Mouse (Mus musculus) midbrain, embryonic 16.5 days (tissue): ENCODE measurements around the gene Snx3. TPM values are rescaled to one million over a fixed set of nuclear protein-coding genes. Genes with fewer than 3 reads are reported as not detected.

ENCODE experiments used
- ATAC-seq: fragments of 200-750 bp; cut with Nextera tagmentation; 2 replicates; pipeline ENCODE4 v1.8.0; 2017; ENCODE audit warnings: moderate TSS enrichment
- H3K27ac ChIP-seq: fragments of 300-500 bp; sonication (generic); 2 replicates; pipeline ENCODE4 v1.5.1; 2014; ENCODE audit warnings: mild to moderate bottlenecking, low read length, mixed read lengths
- H3K27me3 ChIP-seq: fragments of 300-500 bp; sonication (generic); 2 replicates; pipeline ENCODE4 v1.6.1; 2014; ENCODE audit warnings: low read depth, low read length, mixed read lengths; ENCODE audit not compliant: control insufficient read depth, insufficient read depth
- H3K36me3 ChIP-seq: fragments of 300-500 bp; sonication (generic); 2 replicates; pipeline ENCODE4 v1.6.1; 2014; ENCODE audit warnings: mild to moderate bottlenecking, low read length, moderate library complexity, mixed read lengths; ENCODE audit not compliant: control insufficient read depth, insufficient read depth
- H3K4me1 ChIP-seq: fragments of 300-500 bp; sonication (generic); 2 replicates; pipeline ENCODE4 v1.6.1; 2014; ENCODE audit warnings: mild to moderate bottlenecking, low read length, mixed read lengths; ENCODE audit not compliant: control insufficient read depth, insufficient read depth
- H3K4me2 ChIP-seq: fragments of 300-500 bp; sonication (generic); 2 replicates; pipeline ENCODE4 v1.6.1; 2014; ENCODE audit warnings: mild to moderate bottlenecking, low read length, mixed read lengths
- H3K4me3 ChIP-seq: fragments of 300-500 bp; sonication (generic); 2 replicates; pipeline ENCODE4 v1.5.1; 2014; ENCODE audit warnings: low read depth, mild to moderate bottlenecking, low read length, moderate library complexity, mixed read lengths
- H3K9ac ChIP-seq: fragments of 300-500 bp; sonication (generic); 2 replicates; pipeline ENCODE4 v1.6.1; 2014; ENCODE audit warnings: low read depth, low read length, mixed read lengths
- H3K9me3 ChIP-seq: fragments of 300-500 bp; sonication (generic); replicated peaks from 2 replicates; pipeline ENCODE4 v1.6.1; 2014; ENCODE audit warnings: mild to moderate bottlenecking, low read length, mixed read lengths; ENCODE audit not compliant: control insufficient read depth, poor library complexity, severe bottlenecking
- WGBS: fragments of 180-500 bp; shearing (Covaris S2); extraction: QIAGEN DNeasy Blood & Tissue Kit; methylation state at CpG from one replicate; pipeline ENCODE4 v1.1.7; 2014; 5-methylcytosine and 5-hydroxymethylcytosine counted together
- polyA plus RNA-seq: library from polyadenylated mRNA; unstranded; fragments of >200 nt; fragmentation: Nextera tagmentation; extraction: Ambion mirVana; gene quantifications from 2 replicates; pipeline ENCODE4 v1.2.1, GENCODE M21; 2015

Snx3 gene
- polyA plus RNA-seq, 1 experiment from 2014 or later = 334 TPM

DNA sequence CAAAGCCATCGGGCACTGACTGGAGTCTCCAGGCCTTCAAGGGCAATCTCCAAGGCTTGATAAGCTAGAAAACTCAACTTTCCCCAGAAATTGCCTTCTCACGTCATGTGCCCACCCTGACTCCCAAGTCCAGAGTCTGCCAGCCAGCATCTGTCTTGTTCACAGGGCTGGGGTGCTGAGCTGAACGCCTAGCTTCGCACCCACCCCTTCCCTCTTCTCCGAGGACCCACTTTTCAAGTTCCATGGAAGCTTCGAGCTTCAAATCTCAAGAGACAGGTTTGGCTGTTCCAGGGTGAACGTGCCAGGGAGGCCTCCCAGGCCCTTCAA, 79.1 kb downstream of the Snx3 start:
- H3K27me3 ChIP-seq = peaks cover 33% of the 10 kb centered on the region
- H3K4me3 ChIP-seq = peak overlapping the region; percentile 30; the same call in 1 of the 2 replicates
- H3K4me2 ChIP-seq = peak overlapping the region; percentile 49
- H3K9ac ChIP-seq = no peak overlapping the region
- H3K9me3 ChIP-seq = no peaks in the 10 kb centered on the region
- no peaks in the 10 kb centered on the region for H3K36me3 ChIP-seq
- WGBS = 18% methylated on average over 7 of the region's 7 CpGs
- H3K4me1 ChIP-seq = peaks cover 26% of the 10 kb centered on the region
- no peak overlapping the region for H3K27ac ChIP-seq
- no peak for ATAC-seq

DNA sequence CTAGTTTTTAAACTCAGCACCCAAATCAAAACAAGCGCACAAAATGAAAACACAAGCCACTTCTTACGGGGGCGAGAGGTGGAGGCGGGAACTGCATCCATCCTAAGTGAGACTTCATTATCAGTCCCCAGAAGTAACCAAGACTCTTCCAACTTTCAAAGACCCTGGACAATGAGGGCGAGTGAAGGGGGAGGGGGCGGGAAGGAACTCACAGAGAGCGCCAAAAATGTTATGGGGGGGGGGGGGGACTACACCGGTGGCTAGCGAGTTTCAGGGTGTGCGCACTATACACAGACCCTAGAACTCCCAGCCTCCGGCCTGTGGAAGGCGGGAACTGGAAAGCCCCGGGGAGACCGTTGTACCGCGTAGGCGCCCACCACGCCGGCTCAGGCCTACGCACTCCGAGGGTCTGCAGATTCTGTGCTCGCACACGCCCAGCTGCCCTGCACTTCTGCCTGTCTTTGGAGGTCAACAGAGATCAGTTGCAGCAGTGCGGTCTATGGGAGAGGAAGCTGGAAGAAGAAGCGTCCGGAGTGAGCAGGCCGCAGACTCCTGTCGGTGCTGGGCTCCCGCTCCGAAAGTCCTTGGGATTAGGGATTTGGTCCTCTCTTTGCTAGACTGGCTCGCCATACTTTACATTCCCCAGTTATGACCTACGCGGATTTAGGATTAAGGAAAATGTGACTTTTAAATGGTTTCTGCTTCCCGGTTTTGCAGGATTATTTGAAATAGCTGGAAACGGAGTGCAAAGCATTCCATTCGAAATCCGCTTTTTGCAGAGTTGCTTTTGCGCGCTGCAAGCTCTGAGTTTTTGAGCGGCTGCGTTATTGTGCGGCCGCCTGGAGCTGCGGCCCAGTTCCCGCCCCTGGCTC, 80.1 kb downstream of the Snx3 start:
- ATAC-seq = no peak
- Histone ChIP-seq H3K9ac (no peak overlapping the region), H3K4me2 (peak overlapping the region; percentile 61), H3K4me3 (peak overlapping the region; percentile 37), H3K27me3 (peaks cover 32% of the 10 kb centered on the region), H3K36me3 (no peaks in the 10 kb centered on the region), H3K4me1 (peaks cover 26% of the 10 kb centered on the region), H3K27ac (no peak overlapping the region), H3K9me3 (no peaks in the 10 kb centered on the region)
- 2% methylated on average over 45 of the region's 45 CpGs for WGBS

DNA sequence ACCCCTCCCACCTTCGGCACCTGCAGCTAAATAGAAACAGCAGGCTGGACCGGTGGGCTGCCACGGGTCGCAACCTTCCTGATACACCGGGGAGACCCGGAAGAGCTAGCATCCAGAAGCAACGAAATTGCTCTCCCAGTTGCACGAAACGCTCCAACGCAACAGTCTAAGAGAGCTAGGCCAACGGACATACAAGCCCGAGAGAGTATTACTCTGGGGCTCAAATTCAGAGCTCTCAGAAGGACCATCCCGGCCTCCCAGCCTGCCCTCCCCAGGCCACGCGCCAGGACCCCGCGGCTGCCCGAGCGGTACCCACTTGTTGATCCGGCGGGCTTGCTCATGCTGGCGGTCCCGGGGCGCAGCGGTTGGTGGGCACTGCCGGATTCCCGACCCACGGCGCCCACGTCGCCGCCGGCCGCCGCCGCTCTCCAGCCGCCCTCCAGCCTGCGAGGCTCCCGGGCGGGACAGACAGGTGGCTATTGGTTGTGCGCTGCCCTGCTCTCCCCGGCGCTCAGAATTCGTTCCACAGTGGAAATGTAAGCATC, 80.8 kb downstream of the Snx3 start:
- peak overlapping the region; percentile 37 for H3K4me3 ChIP-seq
- H3K36me3 ChIP-seq = no peaks in the 10 kb centered on the region
- no peak for ATAC-seq
- H3K9ac ChIP-seq = peak overlapping the region; percentile 38; the same call in 1 of the 2 replicates
- peaks cover 32% of the 10 kb centered on the region for H3K27me3 ChIP-seq
- no peaks in the 10 kb centered on the region for H3K9me3 ChIP-seq
- peak overlapping the region; percentile 61 for H3K4me2 ChIP-seq
- peaks cover 26% of the 10 kb centered on the region for H3K4me1 ChIP-seq
- under 1% methylated on average over 33 of the region's 44 CpGs for WGBS
- no peak overlapping the region for H3K27ac ChIP-seq

DNA sequence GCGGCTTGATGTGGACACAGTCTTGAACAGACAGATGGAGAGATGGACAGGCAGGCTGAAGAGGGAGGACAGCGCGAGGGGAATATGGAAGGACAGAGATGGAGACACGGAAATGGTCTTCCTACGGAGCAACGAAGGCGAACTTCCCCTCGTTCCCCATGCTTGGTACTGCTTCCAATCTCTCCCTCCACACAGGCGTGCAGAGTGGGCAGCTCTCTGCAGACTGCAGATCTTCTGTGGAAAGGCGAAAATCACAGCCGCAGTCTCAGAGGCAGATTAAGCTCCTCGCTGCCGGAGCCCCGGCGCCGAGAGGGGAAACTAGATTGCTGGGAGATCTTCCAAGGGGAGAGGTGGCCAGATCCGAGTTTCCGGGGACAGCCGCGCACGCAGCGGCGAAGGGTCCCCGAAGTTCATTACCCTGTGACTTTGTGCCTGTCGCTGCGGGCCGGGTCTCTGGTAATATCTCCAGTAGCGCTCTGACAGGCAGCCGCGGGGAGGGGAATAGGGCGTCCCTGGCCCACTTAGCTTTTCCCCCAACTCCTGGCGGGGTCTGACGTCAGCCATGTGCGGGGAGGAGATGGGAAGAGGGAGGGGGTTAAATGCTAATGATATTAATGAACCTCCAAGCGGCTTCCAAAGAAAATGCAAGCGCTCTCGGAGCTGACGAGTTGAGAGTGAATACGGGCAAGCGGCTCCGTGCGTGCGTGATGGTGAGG, 81.5 kb downstream of the Snx3 start, which contains the start of the genes Nr2e1 and Ostm1:
TSS of gene Nr2e1 (minus strand) at position 476 of the 716 bp plus-strand sequence.
TSS of gene Ostm1 (plus strand) at position 666 of the 716 bp plus-strand sequence.
- Histone ChIP-seq H3K4me1 (peaks cover 25% of the 10 kb centered on the region), H3K9me3 (no peaks in the 10 kb centered on the region), H3K9ac (peak within 1 kb of the TSS; percentile 50), H3K4me3 (peak within 1 kb of the TSS; percentile 37), H3K4me2 (peak within 1 kb of the TSS; percentile 61), H3K27ac (peak within 1 kb of the TSS; percentile 6; the same call in 1 of the 2 replicates), H3K27me3 (peaks cover 34% of the 10 kb centered on the region), H3K36me3 (no peaks in the 10 kb centered on the region)
- peak; percentile 63 for ATAC-seq
- WGBS = under 1% methylated on average over 43 of the region's 43 CpGs

DNA sequence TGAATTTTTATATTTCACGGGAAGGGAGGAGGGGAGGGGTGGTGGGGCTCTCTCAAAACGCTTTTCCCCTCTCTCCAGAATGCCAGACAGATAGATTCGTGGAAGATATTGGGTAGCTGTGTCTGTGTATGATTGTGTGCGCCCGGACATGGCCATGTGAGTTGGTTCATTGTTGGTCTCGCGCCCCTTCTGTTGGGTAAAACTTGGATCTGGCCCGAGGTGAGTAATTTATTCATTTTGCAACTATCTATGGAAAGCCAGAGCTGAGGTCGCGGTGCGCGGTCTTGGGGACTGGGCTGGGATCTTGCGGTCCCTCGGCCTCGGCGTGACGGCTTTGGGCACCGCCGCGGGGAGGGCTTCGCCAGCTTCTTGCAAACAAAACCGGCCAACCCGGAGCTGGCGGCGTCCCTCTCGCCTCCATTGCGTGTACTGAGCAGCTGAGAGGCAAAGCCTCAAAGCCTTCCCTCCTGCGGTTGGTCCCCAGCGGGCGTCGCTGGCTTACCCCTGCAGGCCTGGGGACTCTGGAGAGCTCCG, 82.1 kb downstream of the Snx3 start:
- Histone ChIP-seq H3K9me3 (no peaks in the 10 kb centered on the region), H3K27me3 (peaks cover 40% of the 10 kb centered on the region), H3K36me3 (no peaks in the 10 kb centered on the region), H3K4me1 (peaks cover 23% of the 10 kb centered on the region), H3K27ac (peak overlapping the region; percentile 6; the same call in 1 of the 2 replicates), H3K4me3 (peak overlapping the region; percentile 37), H3K4me2 (peak overlapping the region; percentile 61), H3K9ac (peak overlapping the region; percentile 50)
- ATAC-seq = peak; percentile 15; the same call in 1 of the 2 replicates
- under 1% methylated on average over 32 of the region's 32 CpGs for WGBS

DNA sequence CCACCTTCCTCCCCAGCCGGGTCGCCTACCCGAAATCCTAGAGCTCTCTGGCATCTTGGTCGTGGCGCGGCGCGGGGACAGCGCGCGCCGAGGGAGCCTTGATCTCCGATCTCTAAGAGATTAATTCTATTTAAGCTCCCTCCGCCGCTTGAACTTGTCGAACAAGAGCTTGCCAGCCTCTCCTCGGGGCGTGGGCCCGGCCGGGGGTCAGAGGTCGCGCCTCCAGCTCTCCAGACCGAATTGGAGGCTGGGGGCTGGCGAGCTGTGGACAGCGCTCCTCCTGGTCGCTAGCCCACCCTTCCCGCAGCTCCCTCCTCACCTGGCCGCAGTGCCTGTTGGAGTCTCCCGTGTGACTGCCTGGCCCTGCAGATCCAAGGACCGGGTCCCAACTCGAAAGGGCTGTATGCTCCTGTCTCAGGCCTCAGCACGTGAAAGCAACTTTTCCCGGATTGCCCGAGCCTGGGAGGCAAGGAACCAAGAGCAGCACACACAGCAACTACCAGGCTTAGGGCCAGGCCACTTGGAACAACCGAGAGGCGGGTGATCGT, 82.7 kb downstream of the Snx3 start:
- Histone ChIP-seq H3K4me3 (peak overlapping the region; percentile 37), H3K27me3 (peaks cover 44% of the 10 kb centered on the region), H3K4me1 (peaks cover 21% of the 10 kb centered on the region), H3K9me3 (no peaks in the 10 kb centered on the region), H3K27ac (peak overlapping the region; percentile 6; the same call in 1 of the 2 replicates), H3K4me2 (peak overlapping the region; percentile 61), H3K9ac (peak overlapping the region; percentile 50), H3K36me3 (no peaks in the 10 kb centered on the region)
- WGBS = under 1% methylated on average over 37 of the region's 37 CpGs
- ATAC-seq = no peak

Other genes with a start within 250 kb of the Snx3 start
- 3.8 TPM in 2 replicates for gene Foxo3, start 225.3 kb upstream of the Snx3 start, polyA plus RNA-seq
- 8.1 and 9.2 TPM in 2 replicates for gene Afg1l, start 23.5 kb upstream of the Snx3 start, polyA plus RNA-seq
- 5.2 and 5.6 TPM in 2 replicates for gene Nr2e1, start 81.6 kb downstream of the Snx3 start, polyA plus RNA-seq
- gene Ostm1, start 81.8 kb downstream of the Snx3 start, polyA plus RNA-seq = 39.9 and 43.7 TPM in 2 replicates